Mouse (Mus musculus): Measurements from ENCODE around the gene Heatr5a. TPM values are rescaled to one million over a fixed set of nuclear protein-coding genes. Genes with fewer than 3 reads are reported as not detected.

Heatr5a gene
- total RNA-seq, 1 experiment, result 20.9 TPM

GRCm38 (mm10) chr12:52005877-52006632 is 34.9 kb upstream of the Heatr5a start, which contains the start of gene Dtd2:
TSS of gene Dtd2 (minus strand) at chr12:52006501.
- H3K9ac ChIP-seq (ENCODE audit: insufficient read depth, low read depth, low read length, poor library complexity, severe bottlenecking), result peak within 1 kb of the TSS; percentile 97
- 0 out of 4 replicates have a peak, but pooled peaks cover 0 to 4% of the 10 kb centered on the region in 2 experiments for H3K4me1 ChIP-seq (ENCODE audit: control insufficient read depth in 2 of 2, insufficient read depth in 2 of 2, low read length in 2 of 2, poor library complexity in 1 of 2)
- H3K27ac ChIP-seq (ENCODE audit: insufficient read depth, low read depth, low read length, poor library complexity, severe bottlenecking), result peak within 1 kb of the TSS; percentile 47; the same call in 1 of the 2 replicates
- no peaks in the 10 kb centered on the region for H3K9me3 ChIP-seq (ENCODE audit: control insufficient read depth, insufficient read depth, low read depth, low read length)
- TF ChIP-seq ZC3H11A (IDR thresholded peaks at IDR 0.05; ENCODE audit: borderline replicate concordance, low read depth, low read length), result no peak
- peak; percentile 25; the same call in 1 of the 2 replicates for TF ChIP-seq HCFC1 (IDR thresholded peaks at IDR 0.05; ENCODE audit: borderline replicate concordance, insufficient read depth, low read length)
- H3K36me3 ChIP-seq (ENCODE audit: control insufficient read depth, insufficient read depth, low read length, poor library complexity, severe bottlenecking), result peaks cover 3% of the 10 kb centered on the region; the same call in 1 of the 2 replicates
- peak; percentile 76 for DNase-seq (ENCODE audit: low read depth, low spot score)
- in situ Hi-C loops (cut with MboI; ENCODE audit: low sequenced_read_pairs in 2 of 2, unreplicated experiment in 2 of 2), result no loop called here
- H3K4me3 ChIP-seq (ENCODE audit: insufficient read depth in 1 of 2, low read depth in 1 of 2, low read length in 2 of 2, poor library complexity in 1 of 2, severe bottlenecking in 1 of 2), result peak within 1 kb of the TSS; percentile 86 to 97

DNA sequence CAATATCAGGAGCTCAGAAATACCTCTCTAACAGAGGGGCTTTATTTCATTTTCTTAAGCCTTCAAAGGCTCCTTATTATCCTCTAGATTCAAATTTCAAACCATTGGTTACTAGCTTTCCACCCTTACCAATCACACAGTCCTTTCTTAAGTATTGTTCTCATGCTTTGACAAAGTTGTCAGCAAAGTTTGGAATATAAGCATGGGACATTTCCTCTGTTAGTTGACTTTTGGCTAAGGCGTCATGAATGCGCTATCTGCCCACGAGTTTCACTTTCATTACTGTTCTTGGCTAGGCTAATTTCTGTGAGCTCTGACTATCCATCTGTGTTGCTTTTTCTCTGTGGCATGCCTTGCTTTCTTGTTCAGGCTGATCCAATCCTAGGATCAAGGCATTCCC is 31.6 kb upstream of the Heatr5a start:
- no peak overlapping the region for H3K4me3 ChIP-seq (ENCODE audit: insufficient read depth in 1 of 2, low read depth in 1 of 2, low read length in 2 of 2, poor library complexity in 1 of 2, severe bottlenecking in 1 of 2)
- in situ Hi-C loops (cut with MboI; ENCODE audit: low sequenced_read_pairs in 2 of 2, unreplicated experiment in 2 of 2), result no loop called here
- DNase-seq (ENCODE audit: low read depth, low spot score), result no peak
- no peaks in the 10 kb centered on the region for H3K9me3 ChIP-seq (ENCODE audit: control insufficient read depth, insufficient read depth, low read depth, low read length)
- no peak for TF ChIP-seq ZNF384 (IDR thresholded peaks at IDR 0.05; ENCODE audit: low read depth, low read length)
- TF ChIP-seq MAFK (IDR thresholded peaks at IDR 0.05; ENCODE audit: insufficient read depth, low read depth, low read length), result no peak
- no peak for TF ChIP-seq HCFC1 (IDR thresholded peaks at IDR 0.05; ENCODE audit: borderline replicate concordance, insufficient read depth, low read length)
- TF ChIP-seq CHD2 (IDR thresholded peaks at IDR 0.05; ENCODE audit: low read depth, low read length), result no peak
- no peak for TF ChIP-seq ZC3H11A (IDR thresholded peaks at IDR 0.05; ENCODE audit: borderline replicate concordance, low read depth, low read length)
- 0 out of 4 replicates have a peak, but pooled peaks cover 0 to 4% of the 10 kb centered on the region in 2 experiments for H3K4me1 ChIP-seq (ENCODE audit: control insufficient read depth in 2 of 2, insufficient read depth in 2 of 2, low read length in 2 of 2, poor library complexity in 1 of 2)
- H3K9ac ChIP-seq (ENCODE audit: insufficient read depth, low read depth, low read length, poor library complexity, severe bottlenecking), result no peak overlapping the region
- H3K36me3 ChIP-seq (ENCODE audit: control insufficient read depth, insufficient read depth, low read length, poor library complexity, severe bottlenecking), result peaks cover 12% of the 10 kb centered on the region
- no peak overlapping the region for H3K27ac ChIP-seq (ENCODE audit: insufficient read depth, low read depth, low read length, poor library complexity, severe bottlenecking)

DNA sequence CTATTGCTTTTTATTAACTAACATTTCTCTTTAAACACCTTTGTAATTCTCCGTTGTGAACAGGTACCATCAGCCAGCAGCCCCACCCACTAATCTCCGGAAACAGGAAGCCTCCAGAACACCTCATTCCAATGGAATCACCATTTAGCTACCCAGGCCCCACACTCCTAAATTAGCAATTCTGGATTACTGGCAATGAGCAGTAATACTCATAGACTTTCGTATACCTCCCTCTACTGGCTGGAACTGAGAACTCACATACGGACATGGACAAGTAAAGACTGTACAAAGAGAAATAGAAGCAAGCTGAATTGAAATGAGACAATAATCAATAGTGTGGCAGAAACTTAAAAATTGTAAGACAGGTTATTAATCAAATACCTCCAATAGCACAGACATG is 30.4 kb upstream of the Heatr5a start:
- no peak overlapping the region for H3K9ac ChIP-seq (ENCODE audit: insufficient read depth, low read depth, low read length, poor library complexity, severe bottlenecking)
- TF ChIP-seq HCFC1 (IDR thresholded peaks at IDR 0.05; ENCODE audit: borderline replicate concordance, insufficient read depth, low read length) (no peak), MAFK (IDR thresholded peaks at IDR 0.05; ENCODE audit: insufficient read depth, low read depth, low read length) (no peak), CHD2 (IDR thresholded peaks at IDR 0.05; ENCODE audit: low read depth, low read length) (no peak), ZC3H11A (IDR thresholded peaks at IDR 0.05; ENCODE audit: borderline replicate concordance, low read depth, low read length) (peak; percentile 26; the same call in 1 of the 2 replicates), ZNF384 (IDR thresholded peaks at IDR 0.05; ENCODE audit: low read depth, low read length) (no peak)
- in situ Hi-C loops (cut with MboI; ENCODE audit: low sequenced_read_pairs in 2 of 2, unreplicated experiment in 2 of 2), result no loop called here
- no peaks in the 10 kb centered on the region for H3K9me3 ChIP-seq (ENCODE audit: control insufficient read depth, insufficient read depth, low read depth, low read length)
- H3K27ac ChIP-seq (ENCODE audit: insufficient read depth, low read depth, low read length, poor library complexity, severe bottlenecking), result no peak overlapping the region
- DNase-seq (ENCODE audit: low read depth, low spot score), result peak; percentile 29
- H3K4me3 ChIP-seq (ENCODE audit: insufficient read depth in 1 of 2, low read depth in 1 of 2, low read length in 2 of 2, poor library complexity in 1 of 2, severe bottlenecking in 1 of 2), result no peak overlapping the region
- H3K4me1 ChIP-seq (ENCODE audit: control insufficient read depth in 2 of 2, insufficient read depth in 2 of 2, low read length in 2 of 2, poor library complexity in 1 of 2), result 0 out of 4 replicates have a peak, but pooled peaks cover 0 to 4% of the 10 kb centered on the region in 2 experiments
- H3K36me3 ChIP-seq (ENCODE audit: control insufficient read depth, insufficient read depth, low read length, poor library complexity, severe bottlenecking), result peaks cover 14% of the 10 kb centered on the region

GRCm38 (mm10) chr12:51998366-51998932 is 27.3 kb upstream of the Heatr5a start:
- Histone ChIP-seq H3K4me3 (ENCODE audit: insufficient read depth in 1 of 2, low read depth in 1 of 2, low read length in 2 of 2, poor library complexity in 1 of 2, severe bottlenecking in 1 of 2) (no peak overlapping the region), H3K36me3 (ENCODE audit: control insufficient read depth, insufficient read depth, low read length, poor library complexity, severe bottlenecking) (peaks cover 10% of the 10 kb centered on the region), H3K4me1 (ENCODE audit: control insufficient read depth in 2 of 2, insufficient read depth in 2 of 2, low read length in 2 of 2, poor library complexity in 1 of 2) (no peaks in the 10 kb centered on the region), H3K9ac (ENCODE audit: insufficient read depth, low read depth, low read length, poor library complexity, severe bottlenecking) (no peak overlapping the region), H3K27ac (ENCODE audit: insufficient read depth, low read depth, low read length, poor library complexity, severe bottlenecking) (no peak overlapping the region), H3K9me3 (ENCODE audit: control insufficient read depth, insufficient read depth, low read depth, low read length) (no peaks in the 10 kb centered on the region)
- in situ Hi-C loops (cut with MboI; ENCODE audit: low sequenced_read_pairs in 2 of 2, unreplicated experiment in 2 of 2), result no loop called here
- TF ChIP-seq HCFC1 (IDR thresholded peaks at IDR 0.05; ENCODE audit: borderline replicate concordance, insufficient read depth, low read length) (no peak), CHD2 (IDR thresholded peaks at IDR 0.05; ENCODE audit: low read depth, low read length) (no peak)
- no peak for DNase-seq (ENCODE audit: low read depth, low spot score)
